Mouse (Mus musculus) midbrain, embryonic 14.5 days (tissue): ENCODE measurements at regions not wholly inside any gene's neighbourhood (a gene's known extent, or its start where the extent isn't known, plus 50 kb on each side); places are given as distances from the start of the nearest gene placed in this dataset.

ENCODE experiments used
- ATAC-seq: fragments of 200-750 bp; cut with Nextera tagmentation; 2 replicates; pipeline ENCODE4 v1.8.0; 2017; ENCODE audit warnings: moderate number of reproducible peaks, moderate library complexity; ENCODE audit not compliant: low FRiP score, low TSS enrichment
- DNase-seq: peaks from one replicate; pipeline ENCODE4 v3.0.0-alpha.2; 2015
- H3K27ac ChIP-seq: fragments of 300-500 bp; sonication (generic); replicated peaks from 2 replicates; pipeline ENCODE4 v1.5.1; 2014; ENCODE audit warnings: mild to moderate bottlenecking, low read depth, low read length, moderate library complexity
- H3K27me3 ChIP-seq: fragments of 300-500 bp; sonication (generic); 2 replicates; pipeline ENCODE4 v1.6.1; 2014; ENCODE audit warnings: low read length, control low read depth, mixed read lengths; ENCODE audit not compliant: control insufficient read depth, insufficient read depth
- H3K36me3 ChIP-seq: fragments of 300-500 bp; sonication (generic); 2 replicates; pipeline ENCODE4 v1.6.1; 2014; ENCODE audit warnings: low read length, control low read depth; ENCODE audit not compliant: control insufficient read depth, insufficient read depth
- H3K4me1 ChIP-seq: fragments of 300-500 bp; sonication (generic); 2 replicates; pipeline ENCODE4 v1.6.1; 2014; ENCODE audit warnings: mild to moderate bottlenecking, antibody characterized with exemption, low read length, control low read depth; ENCODE audit not compliant: control insufficient read depth, insufficient read depth
- H3K4me2 ChIP-seq: fragments of 300-500 bp; sonication (generic); 2 replicates; pipeline ENCODE4 v1.6.1; 2014; ENCODE audit warnings: mild to moderate bottlenecking, low read length, moderate library complexity
- H3K4me3 ChIP-seq: fragments of 300-500 bp; sonication (generic); replicated peaks from 2 replicates; pipeline ENCODE4 v1.5.1; 2014; ENCODE audit warnings: low read depth, low read length
- H3K9ac ChIP-seq: fragments of 300-500 bp; sonication (generic); replicated peaks from 2 replicates; pipeline ENCODE4 v1.6.1; 2014; ENCODE audit warnings: mild to moderate bottlenecking, low read length, moderate library complexity
- H3K9me3 ChIP-seq: fragments of 300-500 bp; sonication (generic); 2 replicates; pipeline ENCODE4 v1.6.1; 2016; ENCODE audit warnings: low read length, control low read depth, mixed read lengths; ENCODE audit not compliant: control insufficient read depth
- WGBS: fragments of 180-500 bp; shearing (Covaris S2); extraction: QIAGEN DNeasy Blood & Tissue Kit; methylation state at CpG from one replicate; pipeline ENCODE4 v1.1.7; 2014; 5-methylcytosine and 5-hydroxymethylcytosine counted together

DNA sequence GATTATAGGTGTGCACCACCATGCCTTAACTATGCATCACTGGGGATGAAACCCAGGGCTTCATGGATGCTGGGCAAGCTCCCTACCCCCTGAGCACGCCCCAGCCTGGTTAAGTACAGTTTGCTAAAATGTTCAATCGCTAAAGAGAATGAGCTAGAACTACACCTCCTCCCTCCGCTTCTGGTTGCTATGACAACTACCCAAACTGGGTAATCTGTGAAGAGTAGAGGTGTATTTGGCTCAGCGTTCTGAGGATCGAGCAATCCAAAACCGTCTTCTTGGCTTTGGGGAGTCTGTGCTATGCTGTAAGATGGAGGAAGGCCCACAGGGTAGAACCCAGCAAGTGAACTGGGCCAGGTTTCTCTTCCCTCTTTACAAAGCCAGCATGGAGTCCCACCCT, 78.8 kb downstream of the Skor1 start:
- ATAC-seq, result no peak
- no peak overlapping the region for H3K27ac ChIP-seq
- 73% methylated on average over 6 of the region's 6 CpGs for WGBS
- no peaks in the 10 kb centered on the region for H3K9me3 ChIP-seq
- H3K4me2 ChIP-seq, result no peak overlapping the region
- H3K27me3 ChIP-seq, result no peaks in the 10 kb centered on the region
- no peak overlapping the region for H3K4me3 ChIP-seq
- H3K36me3 ChIP-seq, result no peaks in the 10 kb centered on the region
- H3K9ac ChIP-seq, result no peak overlapping the region
- peaks cover 9% of the 10 kb centered on the region for H3K4me1 ChIP-seq
- peak; percentile 18 for DNase-seq

DNA sequence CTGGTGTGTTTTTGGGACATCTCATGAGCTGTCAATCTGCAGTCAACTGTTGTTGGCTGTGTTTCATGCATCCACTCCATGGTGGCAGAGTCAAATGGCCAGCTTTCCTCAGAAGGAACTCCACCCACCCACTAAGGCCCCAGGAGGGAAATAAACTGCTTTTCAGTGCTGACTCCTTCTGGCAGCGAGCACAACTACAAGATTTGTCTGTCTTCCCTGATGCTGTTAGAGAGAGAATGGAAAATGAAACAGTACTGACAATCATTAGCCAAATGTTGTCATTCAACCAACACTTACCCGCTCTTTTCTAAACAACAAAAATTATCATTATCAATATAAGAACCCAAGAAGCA, 79.3 kb upstream of the Pias1 start:
- Histone ChIP-seq H3K36me3 (no peaks in the 10 kb centered on the region), H3K27me3 (no peaks in the 10 kb centered on the region), H3K9ac (no peak overlapping the region), H3K9me3 (peaks cover 6% of the 10 kb centered on the region), H3K4me3 (no peak overlapping the region), H3K27ac (no peak overlapping the region), H3K4me1 (no peaks in the 10 kb centered on the region), H3K4me2 (no peak overlapping the region)
- no peak for DNase-seq
- 74% methylated on average over 2 of the region's 2 CpGs for WGBS
- no peak for ATAC-seq

DNA sequence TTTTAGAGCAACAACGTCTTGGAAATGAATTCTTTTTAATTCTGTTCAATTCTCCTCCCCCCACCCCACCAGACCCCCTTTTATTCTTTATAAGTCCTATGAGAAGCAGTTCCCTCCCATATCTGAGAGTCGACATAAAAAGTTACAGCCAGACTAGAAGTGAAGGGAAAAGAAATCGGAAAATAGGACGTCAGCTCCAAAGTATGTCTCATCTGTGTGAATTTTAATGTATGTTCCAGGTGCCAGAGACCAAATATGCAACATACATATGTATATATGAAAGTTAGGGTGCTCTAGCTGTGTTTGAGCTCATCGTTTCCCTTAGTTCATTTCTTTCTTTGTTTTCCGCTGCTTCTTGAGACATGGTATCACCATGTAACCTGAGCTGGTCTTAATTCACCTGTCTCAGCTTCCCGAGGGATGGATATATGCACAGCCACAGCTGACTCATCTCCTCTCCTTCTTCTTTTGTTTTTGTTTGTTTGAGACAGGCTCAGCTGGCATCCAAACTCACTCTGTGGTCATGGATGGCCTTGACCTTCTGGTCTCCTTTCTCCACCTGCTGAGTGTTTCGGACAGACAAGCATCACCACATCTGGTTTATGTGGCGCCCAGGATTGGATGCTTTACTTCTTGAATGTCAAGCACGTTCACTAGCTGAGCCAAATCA, 78.8 kb upstream of the Pias1 start:
- Histone ChIP-seq H3K9ac (no peak overlapping the region), H3K27ac (no peak overlapping the region), H3K4me1 (no peaks in the 10 kb centered on the region), H3K27me3 (no peaks in the 10 kb centered on the region), H3K4me2 (no peak overlapping the region), H3K36me3 (no peaks in the 10 kb centered on the region), H3K9me3 (peaks cover 6% of the 10 kb centered on the region), H3K4me3 (no peak overlapping the region)
- ATAC-seq, result no peak
- DNase-seq, result no peak
- WGBS, result 88% methylated on average over 10 of the region's 10 CpGs

DNA sequence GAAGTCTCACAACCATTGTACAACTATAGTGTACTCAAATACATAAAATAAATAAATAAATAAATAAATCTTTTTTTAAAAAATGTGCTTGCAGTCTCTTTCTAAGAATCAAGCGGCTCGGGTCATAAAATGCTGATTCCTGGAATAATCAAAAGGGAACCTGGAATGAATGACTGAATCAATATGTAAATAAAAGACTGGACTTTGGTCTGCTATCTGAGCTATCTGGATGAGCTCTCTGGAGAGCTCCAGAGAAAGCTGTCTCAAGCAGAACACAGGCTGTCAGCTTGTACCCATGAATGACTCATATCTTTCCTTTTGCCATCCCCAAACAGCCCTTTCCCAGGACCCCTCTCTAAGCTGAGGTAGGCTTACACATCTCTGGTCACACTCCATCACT, 75.8 kb upstream of the Pias1 start:
- peaks cover 6% of the 10 kb centered on the region for H3K9me3 ChIP-seq
- H3K4me3 ChIP-seq, result no peak overlapping the region
- H3K27me3 ChIP-seq, result no peaks in the 10 kb centered on the region
- H3K9ac ChIP-seq, result no peak overlapping the region
- H3K27ac ChIP-seq, result no peak overlapping the region
- WGBS, result 96% methylated on average over 2 of the region's 2 CpGs
- H3K36me3 ChIP-seq, result no peaks in the 10 kb centered on the region
- no peak for ATAC-seq
- H3K4me2 ChIP-seq, result no peak overlapping the region
- DNase-seq, result no peak
- peaks cover 12% of the 10 kb centered on the region for H3K4me1 ChIP-seq

DNA sequence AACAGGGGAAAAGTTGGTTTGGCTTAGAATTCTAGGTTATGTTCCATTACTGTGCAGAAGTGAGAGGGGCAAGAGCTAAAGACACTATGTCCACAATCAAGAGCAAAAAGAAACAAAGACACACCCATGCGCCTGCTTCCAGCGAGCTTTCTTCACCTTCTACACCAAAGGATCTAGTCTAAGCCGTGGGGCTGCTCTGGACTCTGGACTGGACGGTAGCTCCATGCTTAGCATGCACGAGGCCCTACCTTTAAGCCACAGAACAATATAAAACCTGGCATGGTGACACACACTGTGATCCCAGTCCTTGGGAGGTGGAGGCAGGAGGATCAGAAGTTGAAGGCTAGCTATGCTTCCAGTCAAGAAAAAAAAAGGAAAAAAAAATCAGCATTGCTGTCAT, 73.0 kb upstream of the Pias1 start:
- H3K9ac ChIP-seq, result no peak overlapping the region
- H3K36me3 ChIP-seq, result no peaks in the 10 kb centered on the region
- H3K4me2 ChIP-seq, result no peak overlapping the region
- WGBS, result 81% methylated on average over 5 of the region's 5 CpGs
- no peaks in the 10 kb centered on the region for H3K27me3 ChIP-seq
- no peak overlapping the region for H3K27ac ChIP-seq
- ATAC-seq (no peak), DNase-seq (no peak)
- H3K4me1 ChIP-seq, result peaks cover 14% of the 10 kb centered on the region
- H3K9me3 ChIP-seq, result peaks cover 6% of the 10 kb centered on the region
- H3K4me3 ChIP-seq, result no peak overlapping the region

DNA sequence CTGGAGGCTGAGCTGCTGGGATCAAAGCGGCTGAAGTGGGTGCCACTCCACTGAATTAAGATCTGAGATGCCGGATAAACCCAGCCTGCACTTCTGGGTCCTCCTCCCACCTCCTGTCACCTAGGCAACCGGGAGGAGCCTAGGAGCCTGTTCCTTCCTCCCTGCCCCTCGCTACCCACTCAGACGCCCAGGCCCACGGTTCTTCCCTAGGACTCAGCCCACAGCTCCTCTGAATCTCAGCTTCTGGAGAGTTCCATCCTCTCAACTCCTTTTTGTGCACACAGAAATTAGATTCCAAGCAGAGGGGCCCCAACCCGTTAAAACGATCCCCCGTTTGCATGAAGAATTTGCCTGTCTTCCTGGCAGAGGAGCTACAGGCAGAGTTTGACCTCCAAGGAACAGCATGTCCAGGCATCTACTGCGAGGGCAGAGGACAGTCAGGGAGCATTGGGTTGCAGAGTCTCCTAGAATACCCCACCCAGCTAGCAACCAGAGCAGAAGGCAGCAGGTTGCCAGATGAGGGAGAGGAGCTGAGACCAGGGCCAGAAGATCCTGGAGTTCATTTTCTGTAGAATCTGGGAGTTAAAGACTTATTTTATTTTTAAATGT, 71.6 kb upstream of the Pias1 start:
- Histone ChIP-seq H3K27me3 (no peaks in the 10 kb centered on the region), H3K27ac (peak overlapping the region; percentile 10), H3K9me3 (peaks cover 6% of the 10 kb centered on the region), H3K36me3 (no peaks in the 10 kb centered on the region), H3K4me2 (peak overlapping the region; percentile 38), H3K4me3 (no peak overlapping the region), H3K9ac (peak overlapping the region; percentile 23; the same call in 1 of the 2 replicates), H3K4me1 (peaks cover 14% of the 10 kb centered on the region)
- DNase-seq, result peak; percentile 85
- WGBS, result 1% methylated on average over 10 of the region's 10 CpGs
- ATAC-seq, result peak; percentile 84

DNA sequence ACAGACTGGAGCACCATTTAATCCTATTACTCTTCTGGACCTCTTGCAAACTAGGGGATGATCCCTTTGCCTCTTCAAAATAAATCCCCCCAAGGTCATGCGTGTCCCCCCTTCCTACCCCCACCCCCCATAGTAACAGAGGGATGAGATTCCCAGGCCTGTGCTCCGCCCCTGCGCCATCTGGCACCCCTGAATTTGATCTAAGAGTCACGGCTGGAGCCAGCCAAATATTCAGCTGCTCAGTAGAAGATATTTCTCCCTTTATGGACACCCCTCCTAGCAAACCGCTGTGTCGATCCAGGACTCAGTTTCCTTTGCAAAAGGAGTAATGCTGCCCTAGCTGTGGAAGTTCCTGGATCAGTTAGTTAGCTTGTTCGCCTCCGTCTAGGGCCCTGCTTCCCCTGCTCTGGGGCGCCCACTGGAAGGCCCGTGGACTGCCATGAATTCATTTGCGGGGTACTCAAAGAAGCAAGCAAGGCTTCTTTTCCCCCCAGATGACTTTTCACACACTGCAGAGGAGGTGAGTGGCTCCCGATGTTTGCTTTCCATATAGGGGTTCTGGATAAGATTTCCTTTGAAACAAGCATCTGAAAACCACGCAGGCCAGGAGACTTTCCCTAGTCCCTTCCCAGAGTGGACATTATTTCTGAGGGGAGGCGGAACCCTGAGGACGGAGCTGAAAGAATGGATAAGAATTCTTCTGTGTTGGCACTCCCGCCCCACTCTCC, 70.9 kb upstream of the Pias1 start:
- Histone ChIP-seq H3K27ac (peak overlapping the region; percentile 10), H3K36me3 (no peaks in the 10 kb centered on the region), H3K27me3 (no peaks in the 10 kb centered on the region), H3K9me3 (peaks cover 6% of the 10 kb centered on the region), H3K4me2 (peak overlapping the region; percentile 38), H3K4me1 (peaks cover 14% of the 10 kb centered on the region), H3K9ac (no peak overlapping the region; the same call in 1 of the 2 replicates), H3K4me3 (no peak overlapping the region)
- peak; percentile 63 for DNase-seq
- WGBS, result 5% methylated on average over 16 of the region's 16 CpGs
- ATAC-seq, result no peak; the same call in 1 of the 2 replicates

DNA sequence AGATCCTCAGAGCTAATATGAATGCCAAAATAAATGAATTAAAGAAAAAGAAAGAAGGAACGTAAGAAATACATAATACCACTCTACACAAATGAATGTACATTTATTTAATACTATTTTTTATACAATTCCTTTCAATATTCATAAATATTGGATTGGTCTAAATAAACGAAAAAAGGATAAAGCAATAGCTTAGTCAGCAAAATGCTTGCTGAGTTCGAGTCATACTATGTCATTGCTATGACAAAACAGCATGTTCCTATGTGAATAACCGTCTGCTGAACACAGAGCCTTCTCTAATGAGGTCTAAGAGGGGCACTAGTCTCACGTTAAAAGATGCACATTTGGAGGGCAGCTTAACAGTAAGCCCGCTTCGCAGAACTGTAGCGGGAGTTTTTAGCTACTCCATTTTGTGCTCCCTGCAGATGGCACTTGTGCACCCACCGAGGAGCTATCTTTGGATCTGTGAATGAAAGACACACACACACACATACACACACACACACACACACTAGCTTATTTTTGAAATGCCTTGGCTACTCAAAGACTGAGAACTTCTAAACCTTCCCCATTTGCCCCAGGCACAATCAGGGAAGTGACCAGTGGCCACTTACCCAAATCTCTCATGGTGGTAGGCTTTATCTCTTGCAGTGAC, 69.1 kb upstream of the Pias1 start:
- Histone ChIP-seq H3K27me3 (no peaks in the 10 kb centered on the region), H3K9ac (no peak overlapping the region), H3K9me3 (no peaks in the 10 kb centered on the region), H3K36me3 (no peaks in the 10 kb centered on the region), H3K4me1 (peaks cover 14% of the 10 kb centered on the region), H3K27ac (no peak overlapping the region), H3K4me2 (no peak overlapping the region), H3K4me3 (no peak overlapping the region)
- DNase-seq, result no peak
- no peak for ATAC-seq
- 77% methylated on average over 9 of the region's 9 CpGs for WGBS
